Mouse (Mus musculus) MEL (cell line): ENCODE results near the gene Rexo1. TPM values are rescaled to one million over a fixed set of nuclear protein-coding genes. Genes with fewer than 3 reads are reported as not detected.

Source experiments
- DNase-seq: peaks from one replicate; pipeline ENCODE4 v3.0.0; 2011; ENCODE audit warnings: low read depth, low spot score
- H3K27ac ChIP-seq: 2 replicates; pipeline ENCODE4 v1.5.1; 2012; ENCODE audit warnings: low read depth, mild to moderate bottlenecking, control low read depth, low read length, moderate library complexity; ENCODE audit not compliant: control insufficient read depth
- H3K27me3 ChIP-seq, 2 experiments: fragments of 150-350 bp in 1 of 2; sonication (generic) in 1 of 2; 2 replicates each; pipeline ENCODE4 v1.6.1; 2012; ENCODE audit warnings: low read length in 2 of 2, mild to moderate bottlenecking in 2 of 2, improper control_type of control experiment in 1 of 2, moderate library complexity in 1 of 2; ENCODE audit not compliant: insufficient read depth in 2 of 2, control insufficient read depth in 1 of 2
- H3K36me3 ChIP-seq, 2 experiments: 2 replicates each; pipeline ENCODE4 v1.6.1; 2012 to 2014; ENCODE audit warnings: low read length in 2 of 2, improper control_type of control experiment in 1 of 2, inconsistent platforms in 1 of 2, mild to moderate bottlenecking in 1 of 2; ENCODE audit not compliant: insufficient read depth in 2 of 2, control insufficient read depth in 1 of 2
- H3K4me1 ChIP-seq, 2 experiments: fragments of 150-350 bp in 1 of 2; sonication (generic) in 1 of 2; 2 replicates each; pipeline ENCODE4 v1.6.1; 2012; ENCODE audit warnings: low read length in 2 of 2, improper control_type of control experiment in 1 of 2, mild to moderate bottlenecking in 1 of 2; ENCODE audit not compliant: insufficient read depth in 2 of 2, control insufficient read depth in 1 of 2
- H3K4me3 ChIP-seq, 2 experiments: fragments of 150-350 bp in 1 of 2; sonication (generic) in 1 of 2; 2 replicates each; pipeline ENCODE4 v1.5.1; 2012; ENCODE audit warnings: low read depth in 2 of 2, low read length in 2 of 2, mild to moderate bottlenecking in 2 of 2, moderate library complexity in 2 of 2, control low read depth in 1 of 2, improper control_type of control experiment in 1 of 2; ENCODE audit not compliant: control insufficient read depth in 1 of 2, insufficient read depth in 1 of 2
- H3K79me2 ChIP-seq: 2 replicates; pipeline ENCODE4 v1.6.1; 2012; ENCODE audit warnings: mild to moderate bottlenecking, low read length, moderate library complexity; ENCODE audit not compliant: control insufficient read depth, poor library complexity, insufficient read depth
- H3K9ac ChIP-seq: 2 replicates; pipeline ENCODE4 v1.6.1; 2012; ENCODE audit warnings: low read depth, mild to moderate bottlenecking, control low read depth, low read length, moderate library complexity; ENCODE audit not compliant: control insufficient read depth, poor library complexity, severe bottlenecking
- H3K9me3 ChIP-seq: fragments of 150-350 bp; sonication (generic); replicated peaks from 2 replicates; pipeline ENCODE4 v1.6.1; 2012; ENCODE audit warnings: mild to moderate bottlenecking, low read length, improper control_type of control experiment, moderate library complexity; ENCODE audit not compliant: insufficient read depth
- CTCF ChIP-seq, 3 experiments: IDR thresholded peaks in 2 of 3; conservative IDR thresholded peaks in 1 of 3; 2 replicates each; pipeline ENCODE4 v1.5.1; 2011 to 2012; ENCODE audit warnings: low read length in 3 of 3, low read depth in 2 of 3, mild to moderate bottlenecking in 2 of 3, improper control_type of control experiment in 1 of 3, inconsistent platforms in 1 of 3, mixed read lengths in 1 of 3, moderate library complexity in 1 of 3; ENCODE audit not compliant: control insufficient read depth in 1 of 3, insufficient read depth in 1 of 3, poor library complexity in 1 of 3, severe bottlenecking in 1 of 3
- EP300 ChIP-seq, 2 experiments: IDR thresholded peaks; 2 replicates each; pipeline ENCODE4 v1.6.1; 2011; ENCODE audit warnings: improper control_type of control experiment in 2 of 2, low read length in 2 of 2, low read depth in 1 of 2, mild to moderate bottlenecking in 1 of 2
- ETS1 ChIP-seq: IDR thresholded peaks from 2 replicates; pipeline ENCODE4 v1.6.1; 2012; ENCODE audit warnings: low read depth, mild to moderate bottlenecking, inconsistent platforms, low read length, improper control_type of control experiment, moderate library complexity
- GATA1 ChIP-seq: IDR thresholded peaks from 2 replicates; pipeline ENCODE4 v1.6.1; 2011; ENCODE audit warnings: low read depth, low read length, improper control_type of control experiment
- HCFC1 ChIP-seq: IDR thresholded peaks from 2 replicates; pipeline ENCODE4 v1.6.1; 2012; ENCODE audit warnings: low read depth, mild to moderate bottlenecking, inconsistent platforms, low read length, improper control_type of control experiment, moderate library complexity
- MAX ChIP-seq: IDR thresholded peaks from 2 replicates; pipeline ENCODE4 v1.6.1; 2011; ENCODE audit warnings: low read length, improper control_type of control experiment
- MXI1 ChIP-seq: IDR thresholded peaks from 2 replicates; pipeline ENCODE4 v1.6.1; 2011; ENCODE audit warnings: mild to moderate bottlenecking, low read depth, low read length, improper control_type of control experiment
- MYB ChIP-seq: IDR thresholded peaks from 2 replicates; pipeline ENCODE4 v1.6.1; 2011; ENCODE audit warnings: mild to moderate bottlenecking, low read depth, low read length, improper control_type of control experiment
- MYC ChIP-seq: IDR thresholded peaks from 2 replicates; pipeline ENCODE4 v1.6.1; 2011; ENCODE audit warnings: low read depth, mild to moderate bottlenecking, low read length, improper control_type of control experiment, moderate library complexity
- RAD21 ChIP-seq: IDR thresholded peaks from 2 replicates; pipeline ENCODE4 v1.6.1; 2011; ENCODE audit warnings: mild to moderate bottlenecking, low read depth, low read length, improper control_type of control experiment
- RCOR1 ChIP-seq: IDR thresholded peaks from 2 replicates; pipeline ENCODE4 v1.6.1; 2012; ENCODE audit warnings: low read depth, mild to moderate bottlenecking, inconsistent platforms, low read length, improper control_type of control experiment
- SIN3A ChIP-seq: IDR thresholded peaks from 2 replicates; pipeline ENCODE4 v1.6.1; 2012; ENCODE audit warnings: low read length, improper control_type of control experiment, inconsistent platforms
- SMC3 ChIP-seq: IDR thresholded peaks from 2 replicates; pipeline ENCODE4 v1.6.1; 2011; ENCODE audit warnings: low read depth, low read length, improper control_type of control experiment
- TAL1 ChIP-seq: IDR thresholded peaks from 2 replicates; pipeline ENCODE4 v1.6.1; 2012; ENCODE audit warnings: mild to moderate bottlenecking, inconsistent platforms, low read length, moderate library complexity, mixed read lengths
- TCF12 ChIP-seq: IDR thresholded peaks from 2 replicates; pipeline ENCODE4 v1.6.1; 2014; ENCODE audit warnings: low read depth, mild to moderate bottlenecking, inconsistent platforms, low read length, improper control_type of control experiment, moderate library complexity
- UBTF ChIP-seq: IDR thresholded peaks from 2 replicates; pipeline ENCODE4 v1.6.1; 2012; ENCODE audit warnings: low read depth, mild to moderate bottlenecking, inconsistent platforms, low read length, improper control_type of control experiment, moderate library complexity, borderline replicate concordance; ENCODE audit not compliant: insufficient read depth
- ZKSCAN1 ChIP-seq: IDR thresholded peaks from 2 replicates; pipeline ENCODE4 v1.6.1; 2012; ENCODE audit warnings: low read depth, mild to moderate bottlenecking, inconsistent platforms, low read length, improper control_type of control experiment, moderate library complexity
- polyA plus RNA-seq, 2 experiments: library from polyadenylated mRNA; stranded (reverse) in 1 of 2; unstranded in 1 of 2; fragments of >175 nt in 1 of 2; fragments of >200 nt in 1 of 2; gene quantifications; 2 replicates each; pipeline versions ENCODE4 v1.2.1 to v1.2.4; 2012; ENCODE audit warnings: low replicate concordance in 2 of 2, low read depth in 1 of 2; ENCODE audit not compliant: insufficient read length in 2 of 2, insufficient read depth in 1 of 2, missing spikeins in 1 of 2
- total RNA-seq: library from RNA; depleted of rRNA; stranded (reverse); fragments of 300-350 nt; gene quantifications from 2 replicates; pipeline ENCODE4 v1.2.3, GENCODE M21; 2012

Rexo1 gene
- total and polyA plus RNA-seq, 3 experiments: 14.7 to 54.6 TPM; not detected in 1

- TF ChIP-seq SMC3: no peak
- TF ChIP-seq RCOR1: no peak
- TF ChIP-seq MYB: no peak
- no peak for TF ChIP-seq HCFC1
- TF ChIP-seq TCF12: no peak
- no peak for TF ChIP-seq EP300 (IDR thresholded peaks at IDR 0.05; ENCODE audit: low read depth in 1 of 2, low read length in 2 of 2)
- TF ChIP-seq SIN3A: no peak
- TF ChIP-seq MXI1: no peak
- TF ChIP-seq ETS1: no peak
- no peak for TF ChIP-seq MYC
- no peak for TF ChIP-seq ZKSCAN1
- no peak for TF ChIP-seq GATA1
- no peak for TF ChIP-seq RAD21
- H3K27me3 ChIP-seq: peaks cover 11 to 12% of the 10 kb centered on the region in 2 experiments; a peak in 3 of 4 replicates
- H3K9ac ChIP-seq: no peak overlapping the region
- H3K27ac ChIP-seq: no peak overlapping the region
- no peaks in the 10 kb centered on the region for H3K4me1 ChIP-seq
- no peak for DNase-seq
- H3K9me3 ChIP-seq: no peaks in the 10 kb centered on the region
- H3K79me2 ChIP-seq: no peaks in the 10 kb centered on the region
- H3K4me3 ChIP-seq: no peak overlapping the region
- H3K36me3 ChIP-seq: no peaks in the 10 kb centered on the region; a peak in 1 of 4 replicates
Measured at GRCm38 (mm10) chr10:80502819-80503314, 58.5 kb downstream of the Rexo1 start.

GRCm38 (mm10) chr10:80502291-80502690 is 59.1 kb downstream of the Rexo1 start:
- no peaks in the 10 kb centered on the region for H3K79me2 ChIP-seq
- no peaks in the 10 kb centered on the region; a peak in 1 of 4 replicates for H3K36me3 ChIP-seq
- H3K27ac ChIP-seq: no peak overlapping the region
- no peak overlapping the region for H3K9ac ChIP-seq
- H3K4me3 ChIP-seq: no peak overlapping the region
- DNase-seq: no peak
- peaks cover 11 to 12% of the 10 kb centered on the region in 2 experiments; a peak in 3 of 4 replicates for H3K27me3 ChIP-seq
- TF ChIP-seq MXI1 (no peak), MAX (no peak), CTCF (IDR thresholded peaks at IDR 0.05 in 2 of 3, conservative IDR thresholded peaks at IDR 0.05 in 1 of 3; ENCODE audit: control insufficient read depth in 1 of 3, insufficient read depth in 1 of 3, low read depth in 2 of 3, low read length in 3 of 3, poor library complexity in 1 of 3, severe bottlenecking in 1 of 3) (no peak), HCFC1 (no peak), UBTF (no peak), TAL1 (no peak), SMC3 (no peak), GATA1 (no peak)
- H3K9me3 ChIP-seq: no peaks in the 10 kb centered on the region
- no peaks in the 10 kb centered on the region for H3K4me1 ChIP-seq
